Mouse (Mus musculus) liver, postnatal 0 days (tissue): Measurements from ENCODE around the gene Omt2a. TPM values are rescaled to one million over a fixed set of nuclear protein-coding genes. Genes with fewer than 3 reads are reported as not detected.
A peak's percentile ranks its signal among the peaks of the same experiment; 100 is the strongest.
"Not testable (repeated sequence)": the region's sequence is repeated elsewhere in the genome, so short reads cannot be mapped to it uniquely, and the experiment has no call there.

ENCODE experiments used
- ATAC-seq: fragments of 200-750 bp; cut with Nextera tagmentation; 2 replicates; pipeline ENCODE4 v1.8.0; 2017; ENCODE audit warnings: mild to moderate bottlenecking, moderate library complexity
- DNase-seq: peaks from one replicate; pipeline ENCODE4 v3.0.0-alpha.2; 2016
- H3K27ac ChIP-seq: fragments of 300-500 bp; sonication (generic); 2 replicates; pipeline ENCODE4 v1.5.1; 2014; ENCODE audit warnings: antibody characterized with exemption, moderate library complexity, mild to moderate bottlenecking, low read depth
- H3K27me3 ChIP-seq: fragments of 300-500 bp; sonication (generic); 2 replicates; pipeline ENCODE4 v1.6.1; 2014; ENCODE audit warnings: low read length, control low read depth, mixed read lengths; ENCODE audit not compliant: insufficient read depth
- H3K36me3 ChIP-seq: fragments of 300-500 bp; sonication (generic); replicated peaks from 2 replicates; pipeline ENCODE4 v1.6.1; 2014; ENCODE audit warnings: mild to moderate bottlenecking, control low read depth, low read length, moderate library complexity, mixed read lengths; ENCODE audit not compliant: insufficient read depth
- H3K4me1 ChIP-seq: fragments of 300-500 bp; sonication (generic); 2 replicates; pipeline ENCODE4 v1.6.1; 2014; ENCODE audit warnings: antibody characterized with exemption, mild to moderate bottlenecking, control low read depth; ENCODE audit not compliant: insufficient read depth
- H3K4me2 ChIP-seq: fragments of 300-500 bp; sonication (generic); 2 replicates; pipeline ENCODE4 v1.6.1; 2014; ENCODE audit warnings: low read depth, mild to moderate bottlenecking, low read length, moderate library complexity, mixed read lengths
- H3K4me3 ChIP-seq: fragments of 300-500 bp; sonication (generic); 2 replicates; pipeline ENCODE4 v1.5.1; 2014; ENCODE audit warnings: low read depth, low read length
- H3K9ac ChIP-seq: fragments of 300-500 bp; sonication (generic); replicated peaks from 2 replicates; pipeline ENCODE4 v1.6.1; 2014; ENCODE audit warnings: mild to moderate bottlenecking, moderate library complexity
- H3K9me3 ChIP-seq: fragments of 300-500 bp; sonication (generic); 2 replicates; pipeline ENCODE4 v1.6.1; 2016; ENCODE audit warnings: mild to moderate bottlenecking, control low read depth, low read length, mixed read lengths
- CTCF ChIP-seq: sonication (generic); IDR thresholded peaks from 2 replicates; pipeline ENCODE4 v1.5.1; 2016; ENCODE audit warnings: antibody characterized with exemption, low read depth
- EP300 ChIP-seq: IDR thresholded peaks from 2 replicates; pipeline ENCODE4 v1.6.1; 2016; ENCODE audit warnings: antibody characterized with exemption, low read depth, mild to moderate bottlenecking
- WGBS: fragments of 180-500 bp; shearing (Covaris S2); extraction: QIAGEN DNeasy Blood & Tissue Kit; methylation state at CpG from one replicate; pipeline ENCODE4 v1.1.7; 2014; ENCODE audit not compliant: insufficient replicate concordance; 5-methylcytosine and 5-hydroxymethylcytosine counted together
- polyA plus RNA-seq: library from polyadenylated mRNA; unstranded; fragments of >200 nt; fragmentation: Nextera tagmentation; extraction: Ambion mirVana; gene quantifications from 2 replicates; pipeline ENCODE4 v1.2.1, GENCODE M21; 2015

Omt2a gene
- polyA plus RNA-seq, 1 experiment from 2014 or later: not detected

- Histone ChIP-seq H3K36me3 (no peaks in the 10 kb centered on the region), H3K9ac (no peak overlapping the region), H3K4me1 (peaks cover 3% of the 10 kb centered on the region; the same call in 1 of the 2 replicates), H3K27ac (peak overlapping the region; percentile 50), H3K9me3 (no peaks in the 10 kb centered on the region), H3K27me3 (no peaks in the 10 kb centered on the region), H3K4me2 (no peak overlapping the region), H3K4me3 (no peak overlapping the region)
- TF ChIP-seq EP300 (no peak), CTCF (no peak)
- WGBS: 69% methylated on average over 11 of the region's 11 CpGs
- DNase-seq: peak; percentile 19
- peak; percentile 87 for ATAC-seq
Measured at GRCm38 (mm10) chr9:78354665-78355578, 40.3 kb upstream of the Omt2a start.

GRCm38 (mm10) chr9:78351504-78352220 is 37.1 kb upstream of the Omt2a start:
- TF ChIP-seq EP300 (no peak), CTCF (no peak)
- Histone ChIP-seq H3K4me3 (no peak overlapping the region), H3K27ac (no peak overlapping the region), H3K27me3 (no peaks in the 10 kb centered on the region), H3K4me2 (no peak overlapping the region), H3K36me3 (no peaks in the 10 kb centered on the region), H3K9me3 (no peaks in the 10 kb centered on the region), H3K4me1 (peaks cover 3% of the 10 kb centered on the region; the same call in 1 of the 2 replicates), H3K9ac (no peak overlapping the region)
- 63% methylated on average over 6 of the region's 6 CpGs for whole genome bisulfite sequencing
- ATAC-seq (no peak), DNase-seq (no peak)

GRCm38 (mm10) chr9:78350007-78350406 is 35.4 kb upstream of the Omt2a start:
- H3K27me3 ChIP-seq, H3K4me3 ChIP-seq, H3K9me3 ChIP-seq, H3K4me2 ChIP-seq, H3K4me1 ChIP-seq, H3K9ac ChIP-seq, H3K27ac ChIP-seq, H3K36me3 ChIP-seq, DNase-seq, ATAC-seq: not testable (repeated sequence)

- H3K9me3 ChIP-seq, DNase-seq, H3K4me3 ChIP-seq, H3K4me2 ChIP-seq, H3K27ac ChIP-seq, H3K36me3 ChIP-seq, ATAC-seq, H3K9ac ChIP-seq, H3K27me3 ChIP-seq, H3K4me1 ChIP-seq: not testable (repeated sequence)
- WGBS: 79% methylated on average over 3 of the region's 3 CpGs
Measured at GRCm38 (mm10) chr9:78349141-78349540, 34.5 kb upstream of the Omt2a start.

GRCm38 (mm10) chr9:78348206-78349004 is 33.8 kb upstream of the Omt2a start:
- peak; percentile 88 for ATAC-seq
- H3K27me3 ChIP-seq, H3K4me2 ChIP-seq, H3K9me3 ChIP-seq, H3K9ac ChIP-seq, H3K27ac ChIP-seq, H3K36me3 ChIP-seq, DNase-seq, H3K4me1 ChIP-seq, H3K4me3 ChIP-seq: not testable (repeated sequence)
- 50% methylated on average over 6 of the region's 6 CpGs for whole genome bisulfite sequencing

- no peaks in the 10 kb centered on the region for H3K36me3 ChIP-seq
- 45% methylated on average over 3 of the region's 3 CpGs for WGBS
- ATAC-seq: no peak
- no peaks in the 10 kb centered on the region for H3K27me3 ChIP-seq
- no peak overlapping the region for H3K4me3 ChIP-seq
- H3K4me1 ChIP-seq: no peaks in the 10 kb centered on the region
- TF ChIP-seq EP300: no peak
- no peak for TF ChIP-seq CTCF
- H3K9ac ChIP-seq: no peak overlapping the region
- no peak for DNase-seq
- H3K27ac ChIP-seq: no peak overlapping the region
- no peaks in the 10 kb centered on the region for H3K9me3 ChIP-seq
- no peak overlapping the region for H3K4me2 ChIP-seq
Measured at GRCm38 (mm10) chr9:78347004-78347403, 32.4 kb upstream of the Omt2a start.

- not testable (repeated sequence) for H3K4me1 ChIP-seq, H3K9ac ChIP-seq, H3K4me2 ChIP-seq, H3K36me3 ChIP-seq, ATAC-seq, H3K4me3 ChIP-seq, H3K9me3 ChIP-seq, DNase-seq, H3K27me3 ChIP-seq, H3K27ac ChIP-seq
- WGBS: 44% methylated on average over 4 of the region's 4 CpGs
Measured at GRCm38 (mm10) chr9:78345235-78345634, 30.6 kb upstream of the Omt2a start.

GRCm38 (mm10) chr9:78343055-78343454 is 28.5 kb upstream of the Omt2a start:
- WGBS: 78% methylated on average over 9 of the region's 9 CpGs
- H3K4me2 ChIP-seq, H3K4me3 ChIP-seq, H3K27ac ChIP-seq, H3K27me3 ChIP-seq, H3K36me3 ChIP-seq, H3K9ac ChIP-seq, DNase-seq, ATAC-seq, H3K4me1 ChIP-seq, H3K9me3 ChIP-seq: not testable (repeated sequence)

GRCm38 (mm10) chr9:78342494-78342893 is 27.9 kb upstream of the Omt2a start:
- WGBS: 74% methylated on average over 4 of the region's 4 CpGs
- H3K9ac ChIP-seq, H3K4me2 ChIP-seq, H3K4me1 ChIP-seq, H3K9me3 ChIP-seq, H3K4me3 ChIP-seq, DNase-seq, H3K27ac ChIP-seq, H3K27me3 ChIP-seq, H3K36me3 ChIP-seq, ATAC-seq: not testable (repeated sequence)
